Mouse (Mus musculus) limb, embryonic 12.5 days (tissue): ENCODE measurements around the gene 2700097O09Rik. TPM values are rescaled to one million over a fixed set of nuclear protein-coding genes. Genes with fewer than 3 reads are reported as not detected.
"Not testable (repeated sequence)": the region's sequence is repeated elsewhere in the genome, so short reads cannot be mapped to it uniquely, and the experiment has no call there.

Experiments
- ATAC-seq: fragments of 200-750 bp; cut with Nextera tagmentation; 2 replicates; pipeline ENCODE4 v1.8.0; 2017; ENCODE audit warnings: low read depth, moderate TSS enrichment; ENCODE audit not compliant: insufficient number of reproducible peaks, insufficient read depth, low FRiP score, low TSS enrichment
- H3K27ac ChIP-seq: fragments of 300-500 bp; sonication (generic); 2 replicates; pipeline ENCODE4 v1.5.1; 2016; ENCODE audit warnings: mild to moderate bottlenecking, moderate library complexity
- H3K27me3 ChIP-seq: fragments of 300-500 bp; sonication (generic); 2 replicates; pipeline ENCODE4 v1.6.1; 2016; ENCODE audit warnings: mild to moderate bottlenecking, moderate library complexity
- H3K36me3 ChIP-seq: fragments of 300-500 bp; sonication (generic); 2 replicates; pipeline ENCODE4 v1.6.1; 2016; ENCODE audit warnings: mild to moderate bottlenecking, moderate library complexity
- H3K4me1 ChIP-seq: fragments of 300-500 bp; sonication (generic); replicated peaks from 2 replicates; pipeline ENCODE4 v1.6.1; 2016
- H3K4me2 ChIP-seq: fragments of 300-500 bp; sonication (generic); 2 replicates; pipeline ENCODE4 v1.6.1; 2016; ENCODE audit warnings: mild to moderate bottlenecking, moderate library complexity
- H3K4me3 ChIP-seq: fragments of 300-500 bp; sonication (generic); replicated peaks from 2 replicates; pipeline ENCODE4 v1.5.1; 2016; ENCODE audit warnings: mild to moderate bottlenecking
- H3K9ac ChIP-seq: fragments of 300-500 bp; sonication (generic); replicated peaks from 2 replicates; pipeline ENCODE4 v1.6.1; 2016; ENCODE audit warnings: mild to moderate bottlenecking, moderate library complexity
- H3K9me3 ChIP-seq: fragments of 300-500 bp; sonication (generic); 2 replicates; pipeline ENCODE4 v1.6.1; 2016; ENCODE audit warnings: mild to moderate bottlenecking, moderate library complexity
- WGBS: fragments of 180-500 bp; shearing (Covaris S2); methylation state at CpG from one replicate; pipeline ENCODE4 v1.1.7; 2016; 5-methylcytosine and 5-hydroxymethylcytosine counted together
- polyA plus RNA-seq: library from polyadenylated mRNA; unstranded; fragments of >200 nt; fragmentation: Nextera tagmentation; extraction: Ambion mirVana; gene quantifications from 2 replicates; pipeline ENCODE4 v1.2.1, GENCODE M21; 2016

Gene 2700097O09Rik
- 44.9 and 45.6 TPM in 2 replicates for polyA plus RNA-seq

- not testable (repeated sequence) for H3K27me3 ChIP-seq, H3K9me3 ChIP-seq, H3K4me1 ChIP-seq, H3K36me3 ChIP-seq
- H3K27ac ChIP-seq = peak within 1 kb of the TSS; percentile 87
- H3K9ac ChIP-seq = peak within 1 kb of the TSS; percentile 75
- peak; percentile 99 for ATAC-seq
- peak within 1 kb of the TSS; percentile 60 for H3K4me2 ChIP-seq
- WGBS = under 1% methylated on average over 60 of the region's 60 CpGs
- H3K4me3 ChIP-seq = peak within 1 kb of the TSS; percentile 73
These were observed at the start of gene 2700097O09Rik, which contains the start of gene Srp54a for GRCm38 (mm10) chr12:55079726-55080600. Gene 2700097O09Rik, minus strand, starts transcription at chr12:55080110. Gene Srp54a, plus strand, starts transcription at chr12:55080262.

GRCm38 (mm10) chr12:55124731-55125130, 44.8 kb upstream of the 2700097O09Rik start:
- no CpG with 5 or more reads among the region's 18 CpGs for WGBS
- not testable (repeated sequence) for H3K4me2 ChIP-seq, H3K4me1 ChIP-seq, H3K36me3 ChIP-seq, H3K9ac ChIP-seq, H3K9me3 ChIP-seq, H3K27ac ChIP-seq, H3K27me3 ChIP-seq, H3K4me3 ChIP-seq
- peak; percentile 20; the same call in 1 of the 2 replicates for ATAC-seq

- not testable (repeated sequence) for H3K9me3 ChIP-seq, H3K4me1 ChIP-seq, H3K36me3 ChIP-seq, H3K4me3 ChIP-seq, H3K27ac ChIP-seq, H3K27me3 ChIP-seq, H3K4me2 ChIP-seq, H3K9ac ChIP-seq
- peak; percentile 94 for ATAC-seq
- no CpG with 5 or more reads among the region's 40 CpGs for WGBS
These were observed 44.3 kb upstream of the 2700097O09Rik start, which contains the start of gene Fam177a for GRCm38 (mm10) chr12:55124242-55124641. Gene Fam177a, plus strand, starts transcription at chr12:55124469.

GRCm38 (mm10) chr12:55112616-55113015, 32.7 kb upstream of the 2700097O09Rik start:
- H3K4me3 ChIP-seq, H3K9me3 ChIP-seq, H3K27ac ChIP-seq, H3K9ac ChIP-seq, H3K27me3 ChIP-seq, H3K36me3 ChIP-seq, H3K4me1 ChIP-seq, H3K4me2 ChIP-seq, ATAC-seq: not testable (repeated sequence)
- no CpG with 5 or more reads among the region's 7 CpGs for WGBS

GRCm38 (mm10) chr12:55092127-55092526, 12.2 kb upstream of the 2700097O09Rik start:
- H3K4me3 ChIP-seq, H3K36me3 ChIP-seq, H3K4me2 ChIP-seq, H3K27me3 ChIP-seq, H3K9ac ChIP-seq, ATAC-seq, H3K9me3 ChIP-seq, H3K27ac ChIP-seq, H3K4me1 ChIP-seq: not testable (repeated sequence)
- 100% methylated on average over 2 of the region's 7 CpGs for WGBS

- peak overlapping the region; percentile 87 for H3K27ac ChIP-seq
- H3K4me3 ChIP-seq = peak overlapping the region; percentile 73
- H3K4me2 ChIP-seq = peak overlapping the region; percentile 53
- 0% methylated on average over 25 of the region's 25 CpGs for WGBS
- ATAC-seq = peak; percentile 56
- H3K36me3 ChIP-seq, H3K27me3 ChIP-seq, H3K9me3 ChIP-seq, H3K4me1 ChIP-seq: not testable (repeated sequence)
- peak overlapping the region; percentile 75 for H3K9ac ChIP-seq
These were observed 662 bp upstream of the 2700097O09Rik start for GRCm38 (mm10) chr12:55080601-55080942.

GRCm38 (mm10) chr12:55078706-55079105, 1.2 kb downstream of the 2700097O09Rik start:
- not testable (repeated sequence) for H3K9ac ChIP-seq, H3K27me3 ChIP-seq, H3K4me3 ChIP-seq, H3K9me3 ChIP-seq, H3K4me1 ChIP-seq, H3K36me3 ChIP-seq, H3K27ac ChIP-seq, ATAC-seq
- 48% methylated on average over 2 of the region's 2 CpGs for WGBS
- H3K4me2 ChIP-seq = 0 out of 2 replicates have a peak overlapping the region, but pooled peaks have one; percentile 60

GRCm38 (mm10) chr12:55075296-55075695, 4.6 kb downstream of the 2700097O09Rik start:
- Histone ChIP-seq H3K9me3 (no peaks in the 10 kb centered on the region), H3K4me2 (no peak overlapping the region), H3K4me3 (no peak overlapping the region), H3K36me3 (no peaks in the 10 kb centered on the region; the same call in 1 of the 2 replicates), H3K4me1 (0 out of 2 replicates have a peak, but pooled peaks cover 4% of the 10 kb centered on the region), H3K27me3 (no peaks in the 10 kb centered on the region), H3K9ac (no peak overlapping the region), H3K27ac (no peak overlapping the region)
- 94% methylated on average over 2 of the region's 2 CpGs for WGBS
- no peak for ATAC-seq

GRCm38 (mm10) chr12:55073686-55074085, 6.2 kb downstream of the 2700097O09Rik start:
- Histone ChIP-seq H3K4me1 (0 out of 2 replicates have a peak, but pooled peaks cover 4% of the 10 kb centered on the region), H3K27ac (no peak overlapping the region), H3K9me3 (no peaks in the 10 kb centered on the region), H3K4me2 (no peak overlapping the region), H3K9ac (no peak overlapping the region), H3K4me3 (no peak overlapping the region), H3K36me3 (no peaks in the 10 kb centered on the region; the same call in 1 of the 2 replicates), H3K27me3 (no peaks in the 10 kb centered on the region)
- ATAC-seq = no peak
- 94% methylated on average over 7 of the region's 7 CpGs for WGBS

- Histone ChIP-seq H3K4me1 (no peaks in the 10 kb centered on the region), H3K27ac (no peak overlapping the region), H3K36me3 (peaks cover 3% of the 10 kb centered on the region; the same call in 1 of the 2 replicates), H3K4me2 (no peak overlapping the region), H3K27me3 (no peaks in the 10 kb centered on the region), H3K9ac (no peak overlapping the region), H3K4me3 (no peak overlapping the region), H3K9me3 (no peaks in the 10 kb centered on the region)
- WGBS = 35% methylated on average over 4 of the region's 4 CpGs
- no peak for ATAC-seq
These were observed 7.4 kb downstream of the 2700097O09Rik start for GRCm38 (mm10) chr12:55072495-55072894.

- Histone ChIP-seq H3K27ac (no peak overlapping the region), H3K36me3 (peaks cover 34% of the 10 kb centered on the region; the same call in 1 of the 2 replicates), H3K9ac (no peak overlapping the region), H3K4me2 (no peak overlapping the region), H3K4me1 (no peaks in the 10 kb centered on the region), H3K9me3 (no peaks in the 10 kb centered on the region), H3K4me3 (no peak overlapping the region), H3K27me3 (no peaks in the 10 kb centered on the region)
- 90% methylated on average over 1 of the region's 1 CpGs for WGBS
- no peak for ATAC-seq
These were observed 17.8 kb downstream of the 2700097O09Rik start for GRCm38 (mm10) chr12:55062141-55062540.
